Mouse (Mus musculus) heart, embryonic 13.5 days (tissue): ENCODE measurements around the gene Pram1. TPM values are rescaled to one million over a fixed set of nuclear protein-coding genes. Genes with fewer than 3 reads are reported as not detected.
A peak's percentile ranks its signal among the peaks of the same experiment; 100 is the strongest.

Experiments
- ATAC-seq: fragments of 200-750 bp; cut with Nextera tagmentation; 2 replicates; pipeline ENCODE4 v1.8.0; 2017; ENCODE audit warnings: moderate TSS enrichment; ENCODE audit not compliant: insufficient number of reproducible peaks, low FRiP score, low TSS enrichment; ENCODE audit errors: extremely low read depth
- H3K27ac ChIP-seq: fragments of 300-500 bp; sonication (generic); replicated peaks from 2 replicates; pipeline ENCODE4 v1.5.1; 2015; ENCODE audit warnings: moderate library complexity, mild to moderate bottlenecking, inconsistent platforms
- H3K27me3 ChIP-seq: fragments of 300-500 bp; sonication (generic); replicated peaks from 2 replicates; pipeline ENCODE4 v1.6.1; 2015; ENCODE audit warnings: mild to moderate bottlenecking, inconsistent platforms
- H3K36me3 ChIP-seq: fragments of 300-500 bp; sonication (generic); 2 replicates; pipeline ENCODE4 v1.6.1; 2015; ENCODE audit warnings: mild to moderate bottlenecking, inconsistent platforms
- H3K4me1 ChIP-seq: fragments of 300-500 bp; sonication (generic); 2 replicates; pipeline ENCODE4 v1.6.1; 2015; ENCODE audit warnings: inconsistent platforms
- H3K4me2 ChIP-seq: fragments of 300-500 bp; sonication (generic); 2 replicates; pipeline ENCODE4 v1.6.1; 2015; ENCODE audit warnings: inconsistent platforms, mild to moderate bottlenecking, moderate library complexity
- H3K4me3 ChIP-seq: fragments of 300-500 bp; sonication (generic); 2 replicates; pipeline ENCODE4 v1.5.1; 2015; ENCODE audit warnings: moderate library complexity, mild to moderate bottlenecking, inconsistent platforms
- H3K9ac ChIP-seq: fragments of 300-500 bp; sonication (generic); 2 replicates; pipeline ENCODE4 v1.6.1; 2015; ENCODE audit warnings: inconsistent platforms, mild to moderate bottlenecking, moderate library complexity
- H3K9me3 ChIP-seq: fragments of 300-500 bp; sonication (generic); 2 replicates; pipeline ENCODE4 v1.6.1; 2016; ENCODE audit warnings: inconsistent platforms
- WGBS: fragments of 180-500 bp; shearing (Covaris S2); methylation state at CpG from one replicate; pipeline ENCODE4 v1.1.7; 2015; ENCODE audit warnings: mixed read lengths; 5-methylcytosine and 5-hydroxymethylcytosine counted together
- polyA plus RNA-seq: library from polyadenylated mRNA; unstranded; fragments of >200 nt; fragmentation: Nextera tagmentation; extraction: Ambion mirVana; gene quantifications from 2 replicates; pipeline ENCODE4 v1.2.1, GENCODE M21; 2015

Gene Pram1
- polyA plus RNA-seq, 1 experiment from 2014 or later = 0.64 TPM

GRCm38 (mm10) chr17:33673837-33674236, 36.0 kb downstream of the Pram1 start:
- Histone ChIP-seq H3K9me3 (no peaks in the 10 kb centered on the region), H3K4me2 (no peak overlapping the region), H3K4me1 (peaks cover 47% of the 10 kb centered on the region), H3K4me3 (no peak overlapping the region), H3K36me3 (peaks cover 39% of the 10 kb centered on the region), H3K9ac (no peak overlapping the region), H3K27me3 (no peaks in the 10 kb centered on the region), H3K27ac (no peak overlapping the region)
- ATAC-seq = no peak
- 84% methylated on average over 1 of the region's 1 CpGs for WGBS

GRCm38 (mm10) chr17:33675452-33675851, 37.6 kb downstream of the Pram1 start:
- Histone ChIP-seq H3K4me3 (no peak overlapping the region), H3K27me3 (no peaks in the 10 kb centered on the region), H3K27ac (no peak overlapping the region), H3K4me2 (no peak overlapping the region), H3K9me3 (no peaks in the 10 kb centered on the region), H3K36me3 (peaks cover 37% of the 10 kb centered on the region), H3K4me1 (peaks cover 59% of the 10 kb centered on the region), H3K9ac (no peak overlapping the region)
- no peak for ATAC-seq

- no peak for ATAC-seq
- Histone ChIP-seq H3K4me3 (no peak overlapping the region), H3K27ac (no peak overlapping the region), H3K27me3 (no peaks in the 10 kb centered on the region), H3K36me3 (peaks cover 37% of the 10 kb centered on the region), H3K4me2 (no peak overlapping the region), H3K9ac (no peak overlapping the region), H3K9me3 (no peaks in the 10 kb centered on the region), H3K4me1 (peaks cover 59% of the 10 kb centered on the region)
- WGBS = 85% methylated on average over 2 of the region's 2 CpGs
Observed at GRCm38 (mm10) chr17:33676086-33676485, 38.2 kb downstream of the Pram1 start.

- Histone ChIP-seq H3K4me1 (peaks cover 68% of the 10 kb centered on the region), H3K9me3 (no peaks in the 10 kb centered on the region), H3K4me3 (no peak overlapping the region), H3K4me2 (no peak overlapping the region), H3K36me3 (peaks cover 35% of the 10 kb centered on the region), H3K9ac (no peak overlapping the region), H3K27me3 (no peaks in the 10 kb centered on the region), H3K27ac (no peak overlapping the region)
- ATAC-seq = no peak
Observed at GRCm38 (mm10) chr17:33678771-33679170, 40.9 kb downstream of the Pram1 start.

GRCm38 (mm10) chr17:33681767-33682166, 43.9 kb downstream of the Pram1 start:
- H3K4me1 ChIP-seq = peaks cover 66% of the 10 kb centered on the region
- H3K4me2 ChIP-seq = peak overlapping the region; percentile 96
- ATAC-seq = no peak
- H3K4me3 ChIP-seq = peak overlapping the region; percentile 8; the same call in 1 of the 2 replicates
- H3K27ac ChIP-seq = no peak overlapping the region
- H3K36me3 ChIP-seq = peaks cover 19% of the 10 kb centered on the region
- H3K27me3 ChIP-seq = no peaks in the 10 kb centered on the region
- no peak overlapping the region for H3K9ac ChIP-seq
- H3K9me3 ChIP-seq = no peaks in the 10 kb centered on the region

- peak; percentile 79 for ATAC-seq
- Histone ChIP-seq H3K4me2 (peak overlapping the region; percentile 96), H3K27ac (peak overlapping the region; percentile 96), H3K9me3 (no peaks in the 10 kb centered on the region), H3K9ac (peak overlapping the region; percentile 97), H3K4me3 (peak overlapping the region; percentile 88), H3K4me1 (peaks cover 49% of the 10 kb centered on the region), H3K27me3 (no peaks in the 10 kb centered on the region), H3K36me3 (peaks cover 8% of the 10 kb centered on the region; the same call in 1 of the 2 replicates)
- WGBS = under 1% methylated on average over 44 of the region's 44 CpGs
Observed at GRCm38 (mm10) chr17:33684671-33685231, 46.9 kb downstream of the Pram1 start.

GRCm38 (mm10) chr17:33685249-33685653, 47.4 kb downstream of the Pram1 start:
- Histone ChIP-seq H3K4me3 (peak overlapping the region; percentile 88), H3K36me3 (peaks cover 6% of the 10 kb centered on the region; the same call in 1 of the 2 replicates), H3K4me1 (peaks cover 45% of the 10 kb centered on the region), H3K27me3 (no peaks in the 10 kb centered on the region), H3K9ac (peak overlapping the region; percentile 97), H3K27ac (peak overlapping the region; percentile 96), H3K9me3 (no peaks in the 10 kb centered on the region), H3K4me2 (peak overlapping the region; percentile 96)
- WGBS = under 1% methylated on average over 42 of the region's 42 CpGs
- peak; percentile 99 for ATAC-seq

GRCm38 (mm10) chr17:33686760-33687159, 48.9 kb downstream of the Pram1 start, which contains the start of gene Hnrnpm:
Gene Hnrnpm, minus strand, starts transcription at chr17:33686860.
- H3K4me1 ChIP-seq = peaks cover 31% of the 10 kb centered on the region
- H3K4me2 ChIP-seq = peak within 1 kb of the TSS; percentile 96
- peak within 1 kb of the TSS; percentile 33 for H3K27ac ChIP-seq
- peak within 1 kb of the TSS; percentile 97 for H3K9ac ChIP-seq
- H3K4me3 ChIP-seq = peak within 1 kb of the TSS; percentile 88
- no peaks in the 10 kb centered on the region for H3K9me3 ChIP-seq
- no peak for ATAC-seq
- 80% methylated on average over 1 of the region's 1 CpGs for WGBS
- H3K36me3 ChIP-seq = peaks cover 14% of the 10 kb centered on the region
- no peaks in the 10 kb centered on the region for H3K27me3 ChIP-seq

Other genes with a start within 250 kb of the Pram1 start
- 7.1 and 7.5 TPM in 2 replicates for gene Zfp101, start 243.4 kb upstream of the Pram1 start, polyA plus RNA-seq
- not detected in 2 replicates for gene Actl9, start 205.2 kb upstream of the Pram1 start, polyA plus RNA-seq
- 39.3 and 41.8 TPM in 2 replicates for gene Adamts10, start 113.9 kb upstream of the Pram1 start, polyA plus RNA-seq
- 2.1 and 3.0 TPM in 2 replicates for gene Myo1f, start 82.3 kb upstream of the Pram1 start, polyA plus RNA-seq
- 30.7 and 32.1 TPM in 2 replicates for gene Zfp414, start 9.0 kb upstream of the Pram1 start, polyA plus RNA-seq
- gene Hnrnpm, start 48.8 kb downstream of the Pram1 start, polyA plus RNA-seq = 190 and 194 TPM in 2 replicates
- 77.3 and 83.7 TPM in 2 replicates for gene March2, start 80.6 kb downstream of the Pram1 start, polyA plus RNA-seq
- gene Rab11b, start 122.5 kb downstream of the Pram1 start, polyA plus RNA-seq = 318 and 325 TPM in 2 replicates
- 17.0 and 17.8 TPM in 2 replicates for gene Angptl4, start 143.8 kb downstream of the Pram1 start, polyA plus RNA-seq
- 40.0 and 47.0 TPM in 2 replicates for gene Kank3, start 172.5 kb downstream of the Pram1 start, polyA plus RNA-seq
- gene Rps28, start 186.5 kb downstream of the Pram1 start, polyA plus RNA-seq = 570 and 648 TPM in 2 replicates
- gene Ndufa7, start 186.5 kb downstream of the Pram1 start, polyA plus RNA-seq = 527 and 576 TPM in 2 replicates
- 48.1 and 50.0 TPM in 2 replicates for gene Cd320, start 205.0 kb downstream of the Pram1 start, polyA plus RNA-seq
- not detected in 2 replicates for gene Gm7029, start 235.8 kb downstream of the Pram1 start, polyA plus RNA-seq